Mouse (Mus musculus) testis, adult 2 months (tissue): Measurements from ENCODE around the gene Mrps11. TPM values are rescaled to one million over a fixed set of nuclear protein-coding genes. Genes with fewer than 3 reads are reported as not detected.

Experiments
- H3K27ac ChIP-seq: fragments of 200-500 bp; 2 replicates; pipeline ENCODE4 v1.5.1; 2012; ENCODE audit warnings: low read depth, low read length; ENCODE audit not compliant: control insufficient read depth, insufficient read depth
- H3K27me3 ChIP-seq: fragments of 200-500 bp; 2 replicates; pipeline ENCODE4 v1.6.1; 2012; ENCODE audit warnings: mild to moderate bottlenecking, low read length, moderate library complexity; ENCODE audit not compliant: control insufficient read depth, insufficient read depth
- H3K36me3 ChIP-seq: fragments of 200-500 bp; 2 replicates; pipeline ENCODE4 v1.6.1; 2012; ENCODE audit warnings: mild to moderate bottlenecking, low read length; ENCODE audit not compliant: control insufficient read depth, insufficient read depth
- H3K4me1 ChIP-seq: fragments of 200-500 bp; 2 replicates; pipeline ENCODE4 v1.6.1; 2012; ENCODE audit warnings: low read length; ENCODE audit not compliant: control insufficient read depth, insufficient read depth
- H3K4me3 ChIP-seq: fragments of 200-500 bp; 2 replicates; pipeline ENCODE4 v1.5.1; 2012; ENCODE audit warnings: low read depth, mild to moderate bottlenecking, low read length, moderate library complexity, mixed read lengths; ENCODE audit not compliant: control insufficient read depth
- CTCF ChIP-seq: fragments of 200-500 bp; IDR thresholded peaks from 2 replicates; pipeline ENCODE4 v1.5.1; 2012; ENCODE audit warnings: low read depth, mild to moderate bottlenecking, inconsistent platforms, low read length, moderate library complexity; ENCODE audit not compliant: control insufficient read depth, insufficient read depth, insufficient replicate concordance
- POLR2A ChIP-seq: fragments of 200-500 bp; IDR thresholded peaks from 2 replicates; pipeline ENCODE4 v1.6.1; 2012; ENCODE audit warnings: low read depth, mild to moderate bottlenecking, inconsistent platforms, low read length, moderate library complexity; ENCODE audit not compliant: control insufficient read depth
- polyA plus RNA-seq: library from polyadenylated mRNA; depleted of rRNA; stranded (reverse); fragments of >200 nt; gene quantifications from 2 replicates; pipeline ENCODE4 v1.2.3, GENCODE M21; 2012; rRNA removed

Mrps11 gene
- polyA plus RNA-seq, result 55.0 and 70.9 TPM in 2 replicates

- H3K27ac ChIP-seq, result peak within 1 kb of the TSS; percentile 26
- no peaks in the 10 kb centered on the region for H3K4me1 ChIP-seq
- no peaks in the 10 kb centered on the region for H3K27me3 ChIP-seq
- peaks cover 3% of the 10 kb centered on the region for H3K36me3 ChIP-seq
- peak within 1 kb of the TSS; percentile 85 for H3K4me3 ChIP-seq
- peak; percentile 61 for TF ChIP-seq POLR2A
- no peak for TF ChIP-seq CTCF
Observed at GRCm38 (mm10) chr7:78782639-78783581, at the start of gene Mrps11, which contains the start of gene Mrpl46. Gene Mrps11 (plus strand): TSS chr7:78783119. Gene Mrpl46 (minus strand): TSS chr7:78783531.

DNA sequence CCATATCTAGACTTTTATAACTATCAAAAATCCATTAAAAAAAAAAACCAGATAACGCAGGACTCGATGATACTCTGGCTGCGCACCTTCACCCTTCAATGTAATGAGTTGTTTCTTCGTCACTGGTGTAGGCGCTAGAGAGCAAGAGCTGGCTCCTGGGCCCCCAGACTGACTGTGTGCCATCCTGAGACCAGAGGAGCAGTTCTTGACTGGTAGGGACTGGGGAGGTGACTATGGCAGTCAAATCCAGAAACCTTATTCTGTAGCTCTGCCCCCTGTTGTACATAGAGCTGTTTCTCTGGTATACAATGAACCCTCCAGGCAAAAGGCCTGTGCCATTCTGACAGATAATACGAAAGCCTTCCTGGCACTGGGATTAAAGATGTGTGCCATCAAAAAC, 45.7 kb upstream of the Mrps11 start:
- TF ChIP-seq POLR2A, result no peak
- no peak for TF ChIP-seq CTCF
- no peaks in the 10 kb centered on the region for H3K36me3 ChIP-seq
- no peak overlapping the region for H3K27ac ChIP-seq
- H3K4me1 ChIP-seq, result no peaks in the 10 kb centered on the region
- H3K27me3 ChIP-seq, result no peaks in the 10 kb centered on the region
- H3K4me3 ChIP-seq, result no peak overlapping the region

- Histone ChIP-seq H3K36me3 (no peaks in the 10 kb centered on the region), H3K4me1 (no peaks in the 10 kb centered on the region), H3K27ac (no peak within 1 kb of the TSS), H3K4me3 (no peak within 1 kb of the TSS), H3K27me3 (no peaks in the 10 kb centered on the region)
- TF ChIP-seq CTCF, result no peak
- no peak for TF ChIP-seq POLR2A
Observed at GRCm38 (mm10) chr7:78737614-78738210, 45.2 kb upstream of the Mrps11 start, which contains the start of gene Ntrk3. Gene Ntrk3 (minus strand): TSS chr7:78738012.

DNA sequence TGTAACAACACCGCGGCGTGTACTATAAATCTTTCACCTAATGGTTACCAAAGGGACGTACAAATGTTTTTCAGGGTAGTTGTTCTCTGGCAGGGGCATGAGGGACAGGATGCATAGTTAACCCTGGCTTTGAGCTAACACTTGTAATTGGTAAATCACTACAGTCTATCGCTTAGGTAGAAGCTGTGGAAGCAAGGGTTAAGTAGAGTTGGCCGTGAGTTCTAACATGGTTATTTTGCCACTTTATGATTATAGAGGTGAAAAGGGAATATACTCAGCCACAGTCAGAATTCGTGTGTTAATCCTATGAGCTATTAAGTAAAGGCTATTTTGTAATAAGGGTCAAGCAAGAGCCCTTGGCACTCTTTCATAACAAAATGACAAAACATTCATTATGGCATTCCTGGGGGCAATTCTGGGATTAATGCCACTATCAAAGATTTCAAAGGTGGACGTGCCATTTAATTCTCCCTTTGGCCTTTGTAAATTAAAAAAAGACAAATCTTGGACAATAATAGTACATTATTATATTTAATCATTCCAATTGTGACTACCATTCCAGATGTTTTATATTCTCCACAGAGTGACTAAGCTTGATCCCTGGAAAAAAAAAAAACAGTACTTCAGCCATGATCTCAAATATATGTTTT, 43.4 kb upstream of the Mrps11 start:
- no peak for TF ChIP-seq CTCF
- no peak for TF ChIP-seq POLR2A
- Histone ChIP-seq H3K36me3 (no peaks in the 10 kb centered on the region), H3K4me3 (no peak overlapping the region), H3K27ac (no peak overlapping the region), H3K4me1 (no peaks in the 10 kb centered on the region), H3K27me3 (no peaks in the 10 kb centered on the region)

- Histone ChIP-seq H3K4me1 (no peaks in the 10 kb centered on the region), H3K36me3 (no peaks in the 10 kb centered on the region), H3K27me3 (no peaks in the 10 kb centered on the region), H3K27ac (no peak overlapping the region), H3K4me3 (no peak overlapping the region)
- TF ChIP-seq POLR2A (no peak), CTCF (no peak)
Observed at GRCm38 (mm10) chr7:78743731-78744385, 39.1 kb upstream of the Mrps11 start.

DNA sequence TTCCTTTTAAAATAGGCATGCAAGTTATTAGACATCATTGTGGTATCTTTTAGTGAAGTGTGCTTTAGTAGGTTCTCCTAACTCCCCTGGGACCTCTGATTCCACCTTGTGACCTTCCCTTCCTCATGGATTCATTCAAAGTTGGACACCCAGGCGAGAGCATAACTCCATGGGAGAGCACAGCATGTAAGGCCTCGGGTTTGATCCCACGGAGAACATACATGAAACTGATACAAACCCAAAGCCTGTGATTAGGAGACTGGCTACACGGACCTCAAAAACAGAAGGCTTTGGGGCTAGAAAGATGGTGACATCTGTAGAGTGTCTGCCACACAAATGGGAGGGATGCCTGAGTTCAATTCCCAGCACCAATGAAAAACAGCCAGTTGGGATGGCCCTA, 30.0 kb upstream of the Mrps11 start:
- H3K4me3 ChIP-seq, result no peak overlapping the region
- H3K4me1 ChIP-seq, result no peaks in the 10 kb centered on the region
- H3K36me3 ChIP-seq, result no peaks in the 10 kb centered on the region
- no peaks in the 10 kb centered on the region for H3K27me3 ChIP-seq
- H3K27ac ChIP-seq, result no peak overlapping the region
- no peak for TF ChIP-seq CTCF
- TF ChIP-seq POLR2A, result no peak

- Histone ChIP-seq H3K27ac (no peak overlapping the region), H3K4me3 (no peak overlapping the region), H3K36me3 (no peaks in the 10 kb centered on the region), H3K27me3 (no peaks in the 10 kb centered on the region), H3K4me1 (no peaks in the 10 kb centered on the region)
- TF ChIP-seq CTCF (no peak), POLR2A (no peak)
Observed at GRCm38 (mm10) chr7:78753752-78754457, 29.0 kb upstream of the Mrps11 start.
